Mouse (Mus musculus) testis, adult 2 months (tissue): Measurements from ENCODE around the gene Nt5c2.
A peak's percentile ranks its signal among the peaks of the same experiment; 100 is the strongest.

ENCODE experiments used
- CTCF ChIP-seq: fragments of 200-500 bp; IDR thresholded peaks from 2 replicates; pipeline ENCODE4 v1.5.1; 2012; ENCODE audit warnings: low read depth, mild to moderate bottlenecking, inconsistent platforms, low read length, moderate library complexity; ENCODE audit not compliant: control insufficient read depth, insufficient read depth, insufficient replicate concordance
- POLR2A ChIP-seq: fragments of 200-500 bp; IDR thresholded peaks from 2 replicates; pipeline ENCODE4 v1.6.1; 2012; ENCODE audit warnings: low read depth, mild to moderate bottlenecking, inconsistent platforms, low read length, moderate library complexity; ENCODE audit not compliant: control insufficient read depth

DNA sequence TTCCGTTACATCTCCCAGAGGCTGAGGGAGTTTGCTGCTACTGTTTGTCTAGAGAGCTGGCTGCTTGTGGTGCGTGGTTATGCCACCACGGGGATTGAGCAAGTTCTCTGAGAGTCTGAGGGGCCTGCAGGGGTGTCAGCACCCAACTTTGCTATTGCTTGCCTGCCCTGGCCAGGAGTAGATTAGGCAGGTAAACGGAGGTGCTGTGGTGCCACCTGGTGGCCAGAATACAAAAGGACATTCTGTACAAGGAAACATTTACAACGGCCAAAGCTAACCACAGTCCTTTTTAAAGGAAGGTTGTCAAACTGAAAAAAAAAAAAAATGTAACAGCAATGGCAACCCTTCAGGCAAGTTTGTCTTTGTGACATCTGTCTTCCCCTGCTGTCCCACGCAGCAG is 145.4 kb downstream of the Nt5c2 start:
- TF ChIP-seq CTCF (peak; percentile 87; the same call in 1 of the 2 replicates), POLR2A (no peak)
